Mouse (Mus musculus): Measurements from ENCODE around the gene Krt27.

Krt27 gene

GRCm38 (mm10) chr11:99329655-99330054, 21.2 kb downstream of the Krt27 start:
- no peak for DNase-seq (ENCODE audit: low read depth)

GRCm38 (mm10) chr11:99322851-99323250, 28.1 kb downstream of the Krt27 start, which contains the start of gene Krt25:
Krt25 (minus strand) TSS chr11:99322951.
- no peak for DNase-seq (ENCODE audit: low read depth)

- no peak for DNase-seq (ENCODE audit: low read depth)
Observed at GRCm38 (mm10) chr11:99321094-99321493, 29.8 kb downstream of the Krt27 start.

GRCm38 (mm10) chr11:99319127-99319526, 31.8 kb downstream of the Krt27 start:
- no peak for DNase-seq (ENCODE audit: low read depth)

- DNase-seq (ENCODE audit: low read depth) = no peak
Observed at GRCm38 (mm10) chr11:99316543-99316942, 34.4 kb downstream of the Krt27 start.

- DNase-seq (ENCODE audit: low read depth) = no peak
Observed at GRCm38 (mm10) chr11:99314594-99314993, 36.3 kb downstream of the Krt27 start.

- DNase-seq (ENCODE audit: low read depth) = peak; percentile 4
Observed at GRCm38 (mm10) chr11:99310882-99311281, 40.0 kb downstream of the Krt27 start.

GRCm38 (mm10) chr11:99307579-99307978, 43.3 kb downstream of the Krt27 start:
- DNase-seq (ENCODE audit: low read depth) = peak; percentile 18

All from fibroblast of lung, adult 2 months (primary cell).